Mouse (Mus musculus) lung, postnatal 0 days (tissue): ENCODE results near the gene Prss33.

Experiments
- CTCF ChIP-seq: IDR thresholded peaks from 2 replicates; pipeline ENCODE4 v1.5.1; 2016; ENCODE audit warnings: antibody characterized with exemption, mild to moderate bottlenecking
- EP300 ChIP-seq: IDR thresholded peaks from 2 replicates; pipeline ENCODE4 v1.6.1; 2016; ENCODE audit warnings: antibody characterized with exemption, mild to moderate bottlenecking, control low read depth

- TF ChIP-seq CTCF (no peak), EP300 (no peak)
These were observed 22.1 kb upstream of the Prss33 start for GRCm38 (mm10) chr17:23857913-23858312.
